Mouse (Mus musculus) left cerebral cortex, postnatal 14 days (tissue): ENCODE data around the gene Psmd12. TPM values are rescaled to one million over a fixed set of nuclear protein-coding genes. Genes with fewer than 3 reads are reported as not detected.
"Not testable (repeated sequence)": the region's sequence is repeated elsewhere in the genome, so short reads cannot be mapped to it uniquely, and the experiment has no call there.

Experiments
- DNase-seq, 2 experiments: peaks; one replicate each; pipeline ENCODE4 v3.0.0; 2021 to 2022; ENCODE audit warnings: low spot score in 2 of 2, mixed read lengths in 1 of 2
- intact Hi-C: fragments of 180-260 bp; cut with DNase I; formaldehyde crosslinking; loops from one replicate; pipeline ENCODE4 v1.15.1; 2025
- total RNA-seq, 2 experiments: library from RNA; stranded (reverse); gene quantifications; 2 replicates each; pipeline ENCODE4 v1.2.3; 2021

Psmd12 gene
- total RNA-seq, 2 experiments from 2014 or later, result 71.8 to 73.6 TPM

DNA sequence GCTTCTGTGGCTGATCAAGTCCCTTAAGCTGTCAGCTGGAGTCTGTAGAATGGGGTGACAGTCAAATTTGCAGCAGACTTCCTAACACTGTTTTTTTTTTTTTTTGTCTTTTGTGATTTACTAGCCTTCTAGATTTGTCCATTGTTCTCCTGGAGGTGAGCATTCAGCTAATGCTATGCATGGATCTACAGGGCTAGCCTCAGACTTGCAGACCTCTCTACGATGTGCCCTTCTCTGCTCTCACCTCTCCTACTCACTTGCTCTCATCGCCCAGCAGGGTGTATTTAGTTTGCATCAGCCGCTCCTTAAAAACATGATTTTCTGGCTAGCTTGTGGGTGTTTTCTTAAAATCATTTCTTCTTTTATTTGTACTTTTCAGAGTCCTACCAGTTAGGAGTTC lies 5.1 kb downstream of the Psmd12 start:
- no peak for DNase-seq
- intact Hi-C loops, result no loop called here

DNA sequence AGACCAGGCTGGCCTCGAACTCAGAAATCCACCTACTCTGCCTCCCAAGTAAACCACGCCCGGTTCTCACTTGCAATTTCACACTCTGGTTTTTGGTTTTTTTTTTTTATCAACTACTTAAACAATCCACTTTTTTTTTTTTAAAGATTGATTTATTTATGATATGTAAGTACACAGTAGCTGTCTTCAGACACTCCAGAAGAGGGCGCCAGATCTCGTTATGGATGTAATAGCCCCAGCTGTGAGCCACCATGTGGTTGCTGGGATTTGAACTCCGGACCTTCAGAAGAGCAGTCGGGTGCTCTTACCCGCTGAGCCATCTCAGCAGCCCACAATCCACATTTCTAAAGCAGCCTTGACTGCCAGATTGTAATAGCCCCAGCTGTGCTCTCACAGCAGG lies 23.5 kb downstream of the Psmd12 start:
- intact Hi-C loops, result no loop called here

DNA sequence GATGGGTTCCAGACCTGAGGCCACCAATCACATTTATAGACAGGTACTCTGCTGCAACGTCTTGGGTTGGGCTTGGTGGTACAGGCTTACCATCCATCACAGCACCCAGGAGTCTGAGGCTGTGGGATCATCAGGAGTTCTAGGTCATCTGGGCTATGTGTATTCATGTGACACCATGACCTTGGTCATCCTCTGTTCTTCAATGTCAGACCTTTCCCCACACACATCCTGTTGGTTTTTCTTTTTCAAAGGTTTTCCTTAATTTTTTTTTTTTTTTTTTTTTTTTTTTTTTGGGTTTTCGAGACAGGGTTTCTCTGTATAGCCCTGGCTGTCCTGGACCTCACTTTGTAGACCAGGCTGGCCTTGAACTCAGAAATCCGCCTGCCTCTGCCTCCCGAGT lies 25.1 kb downstream of the Psmd12 start:
- intact Hi-C loops, DNase-seq: not testable (repeated sequence)

More for the DNA sequence above, 23.5 kb downstream of the Psmd12 start:
- DNase-seq, result no peak

DNA sequence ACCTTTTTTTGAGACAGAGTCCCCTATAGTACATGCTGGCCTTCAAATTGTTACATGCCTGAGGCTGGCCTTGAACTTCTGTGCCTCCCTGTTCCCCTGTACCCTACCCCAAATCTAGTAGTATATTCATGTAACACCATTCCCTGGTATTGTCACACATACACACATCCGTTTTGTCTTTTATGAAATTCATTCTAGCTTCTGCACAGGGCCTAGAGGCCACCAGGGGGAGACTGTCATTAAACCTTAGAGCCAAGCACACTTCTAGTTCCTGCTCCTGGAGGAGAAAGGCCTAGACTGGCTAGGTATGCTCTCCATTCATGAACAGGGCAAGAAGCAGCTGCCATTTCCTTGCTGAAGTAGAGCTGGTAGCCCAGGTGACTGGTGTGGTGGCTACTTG lies 27.0 kb downstream of the Psmd12 start:
- intact Hi-C loops, result no loop called here
- peak; percentile 11 to 25 for DNase-seq

DNA sequence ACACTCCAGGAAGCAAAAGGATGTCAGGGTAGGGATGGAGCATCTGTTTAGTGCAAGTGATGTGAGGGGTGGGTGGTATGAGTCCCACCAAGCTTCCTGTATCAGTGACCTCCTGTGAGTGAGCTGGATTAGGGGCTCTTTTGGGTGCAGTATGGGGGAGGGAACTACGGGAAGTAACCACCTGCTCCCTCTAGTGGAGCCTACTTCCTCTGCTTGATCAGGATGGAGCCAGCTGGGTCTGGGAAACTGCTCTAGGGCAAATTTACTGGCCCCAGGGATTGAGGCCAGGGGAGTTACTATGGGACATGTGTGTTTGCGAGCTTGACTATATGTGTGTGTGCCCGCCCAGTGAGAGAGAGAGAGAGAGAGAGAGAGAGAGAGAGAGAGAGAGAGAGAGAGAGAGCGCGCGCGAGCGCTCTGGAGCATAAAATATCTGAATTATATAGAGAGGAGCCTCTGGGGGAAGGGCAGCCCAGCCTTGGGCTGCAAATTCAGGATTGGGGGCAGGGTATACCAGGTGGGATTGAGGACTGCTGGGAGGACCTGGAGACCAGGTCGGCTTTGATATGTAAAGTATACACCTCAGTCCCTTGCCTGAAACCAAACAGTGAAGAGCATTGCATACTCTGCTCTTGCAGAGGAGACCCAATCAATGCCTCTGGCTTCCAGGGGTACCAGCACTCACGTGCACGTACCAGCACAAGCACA lies 30.5 kb downstream of the Psmd12 start:
- intact Hi-C loops, result loop anchor here (10.0 kb wide), 2 partner anchors 345 to 485 kb away; no protein-coding TSS in a partner anchor
- peak; percentile 16 to 18 for DNase-seq

DNA sequence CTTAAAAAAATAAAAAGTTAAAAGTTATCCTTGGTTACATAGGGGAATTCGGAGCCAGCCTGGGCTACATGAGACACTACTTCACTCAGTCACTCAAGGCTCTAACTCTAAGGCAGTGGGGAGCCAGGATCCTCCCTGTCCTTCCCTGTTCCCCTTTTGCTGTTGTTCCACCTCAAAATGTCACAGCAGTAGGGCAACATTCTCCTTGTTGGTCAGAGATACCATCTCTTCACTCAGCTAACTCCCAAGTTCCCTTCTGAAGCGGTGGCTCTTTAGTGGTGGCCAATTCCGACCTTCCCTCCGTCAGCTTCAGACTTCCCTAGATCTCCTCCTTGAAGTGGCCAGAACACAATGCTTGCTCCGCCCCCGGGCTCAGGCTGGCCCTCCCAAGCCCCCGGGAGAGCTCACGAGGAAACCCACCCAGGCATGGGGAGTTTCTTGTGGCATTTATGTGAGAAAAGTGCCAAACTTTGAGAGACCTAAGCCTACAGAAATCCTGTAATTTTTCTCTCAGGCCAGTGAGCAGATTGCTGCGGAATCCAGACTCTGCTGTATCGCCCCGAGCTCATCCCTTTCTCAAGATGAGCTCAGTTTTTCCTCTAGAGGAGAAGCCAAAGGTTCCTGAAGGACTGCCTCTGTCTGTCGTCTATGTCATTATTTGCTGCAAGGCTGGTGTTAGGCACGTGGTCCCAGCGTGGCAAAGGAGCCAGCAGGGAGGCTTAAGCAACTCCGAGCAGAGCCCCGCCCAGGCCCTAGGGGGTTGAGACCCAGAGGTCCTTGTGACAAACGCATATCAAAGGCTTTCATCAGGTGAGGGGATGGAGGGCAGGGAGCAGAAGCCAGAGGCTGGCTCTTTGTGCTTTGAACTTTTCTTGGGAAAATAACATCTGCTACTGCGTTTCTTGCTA lies 31.3 kb downstream of the Psmd12 start:
- intact Hi-C loops, result loop anchor here (10.0 kb wide), 2 partner anchors 344 to 484 kb away; no protein-coding TSS in a partner anchor
- no peak for DNase-seq

DNA sequence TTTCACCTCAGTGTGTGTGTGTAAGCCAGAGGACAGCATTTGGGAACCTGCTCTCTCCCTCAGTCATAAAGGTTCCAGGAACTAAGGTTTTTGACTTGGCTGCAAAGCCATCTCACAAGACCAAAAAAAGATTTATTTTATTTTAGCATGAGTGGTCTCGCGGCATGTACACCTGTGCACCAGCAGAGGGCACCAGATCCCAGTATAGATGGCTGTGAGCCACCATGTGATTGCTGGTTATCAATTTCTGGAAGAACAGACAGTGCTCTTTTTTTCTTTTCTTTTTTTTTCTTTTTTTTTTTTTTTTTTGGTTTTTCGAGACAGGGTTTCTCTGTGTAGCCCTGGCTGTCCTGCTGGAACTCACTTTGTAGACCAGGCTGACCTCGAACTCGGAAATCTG lies 32.7 kb downstream of the Psmd12 start:
- DNase-seq, result peak; percentile 73 to 79
- intact Hi-C loops, result loop anchor here (10.0 kb wide), 2 partner anchors 343 to 483 kb away; no protein-coding TSS in a partner anchor

DNA sequence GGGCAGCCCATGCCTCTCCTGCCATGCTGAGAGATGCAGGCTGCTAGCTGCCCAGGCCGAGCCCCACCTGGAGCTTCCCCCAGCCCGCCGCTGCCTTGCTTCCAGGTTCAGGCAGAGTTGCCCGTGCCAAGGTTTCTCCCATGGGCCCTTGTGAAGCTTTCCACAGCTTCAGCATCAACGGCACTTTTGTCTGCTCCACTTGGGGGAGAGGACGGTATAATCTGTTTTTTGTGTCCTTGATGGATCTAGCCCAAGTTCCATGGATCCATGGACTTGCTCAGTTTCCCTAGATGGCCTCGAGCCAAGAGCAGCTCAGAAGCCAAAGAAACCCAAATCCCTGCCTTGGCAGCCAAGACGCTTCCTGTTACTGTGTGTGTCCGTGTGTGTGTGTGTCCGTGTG lies 33.8 kb downstream of the Psmd12 start:
- DNase-seq, result peak; percentile 15 to 26
- intact Hi-C loops, result loop anchor here (10.0 kb wide), 2 partner anchors 342 to 482 kb away; no protein-coding TSS in a partner anchor

DNA sequence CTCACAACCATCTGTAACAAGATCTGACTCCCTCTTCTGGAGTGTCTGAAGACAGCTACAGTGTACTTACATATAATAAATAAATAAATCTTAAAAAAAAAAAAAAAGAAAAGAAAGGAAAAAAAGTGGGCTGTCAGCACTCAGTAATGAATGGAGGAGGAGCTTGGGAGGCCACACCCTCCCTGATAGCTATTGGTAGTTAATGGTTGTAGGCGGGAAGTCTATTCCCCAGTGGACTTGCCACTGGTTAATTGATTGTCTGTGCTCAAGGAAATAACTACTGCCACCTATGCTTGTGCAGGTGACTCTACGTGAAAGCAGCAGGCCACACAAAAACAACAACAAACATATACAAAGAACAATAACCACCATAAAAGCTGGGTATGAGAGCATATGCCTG lies 37.1 kb downstream of the Psmd12 start:
- no peak for DNase-seq
- intact Hi-C loops, result loop anchor here (10.0 kb wide), 2 partner anchors 338 to 478 kb away; no protein-coding TSS in a partner anchor

DNA sequence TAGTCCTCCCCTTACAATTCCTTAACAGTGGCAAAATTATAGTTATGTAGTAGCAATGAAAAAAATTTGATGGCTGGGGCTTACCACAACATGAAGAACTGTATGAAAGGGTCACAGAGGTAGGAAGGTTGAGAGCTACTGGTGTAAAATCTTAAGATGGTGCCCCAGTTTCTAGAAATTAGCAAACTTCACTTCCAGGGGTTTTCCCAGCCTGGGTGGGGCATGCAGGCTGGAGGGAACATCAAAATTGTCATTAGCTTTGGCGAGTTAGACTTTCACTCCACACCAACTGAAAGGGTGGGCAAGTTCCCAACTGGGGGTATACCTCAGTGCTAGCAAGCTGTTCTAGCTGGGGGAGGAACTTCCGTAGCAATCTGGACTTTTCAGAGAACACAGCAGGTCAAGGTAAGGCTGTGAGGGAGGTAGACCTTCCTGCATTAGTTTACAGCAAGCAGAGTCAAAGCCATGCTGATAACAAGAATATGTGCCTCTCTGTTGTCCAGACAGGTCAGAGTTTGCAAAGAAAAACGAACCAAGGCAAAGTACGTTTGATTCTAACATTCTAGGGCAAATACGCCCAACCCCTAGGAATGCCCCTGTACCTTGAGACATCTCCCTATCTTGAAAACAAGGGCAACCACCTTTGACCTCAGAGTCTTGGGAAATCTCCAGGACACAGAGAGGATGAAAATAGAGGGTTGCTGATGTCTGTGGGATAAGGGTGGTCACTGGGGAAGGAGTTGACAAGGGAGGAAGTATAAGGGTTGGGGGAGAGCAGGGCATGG lies 39.6 kb downstream of the Psmd12 start:
- intact Hi-C loops, result loop anchor here (10.0 kb wide), 2 partner anchors 336 to 476 kb away; no protein-coding TSS in a partner anchor

DNA sequence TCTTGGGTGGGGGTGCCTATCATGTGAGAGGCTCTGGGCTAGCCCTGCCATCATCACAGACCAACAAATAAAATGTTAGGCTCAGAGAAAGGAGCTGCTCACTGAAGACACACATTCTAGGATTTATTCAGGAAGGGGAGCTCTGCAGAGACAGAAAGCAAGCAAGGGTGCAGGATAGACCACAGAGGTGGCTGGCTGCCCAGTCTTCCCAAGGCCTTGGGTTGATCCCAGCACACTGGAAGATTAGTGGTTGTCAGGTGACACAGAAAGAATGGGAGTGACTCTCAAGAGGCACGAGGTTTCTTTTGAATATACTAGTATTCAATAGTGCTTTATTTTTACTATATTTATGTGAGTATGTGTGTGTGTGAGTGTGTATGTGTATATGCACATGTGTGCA lies 41.9 kb downstream of the Psmd12 start:
- intact Hi-C loops, result no loop called here
- DNase-seq, result no peak

More for the DNA sequence above, 39.6 kb downstream of the Psmd12 start:
- no peak for DNase-seq

DNA sequence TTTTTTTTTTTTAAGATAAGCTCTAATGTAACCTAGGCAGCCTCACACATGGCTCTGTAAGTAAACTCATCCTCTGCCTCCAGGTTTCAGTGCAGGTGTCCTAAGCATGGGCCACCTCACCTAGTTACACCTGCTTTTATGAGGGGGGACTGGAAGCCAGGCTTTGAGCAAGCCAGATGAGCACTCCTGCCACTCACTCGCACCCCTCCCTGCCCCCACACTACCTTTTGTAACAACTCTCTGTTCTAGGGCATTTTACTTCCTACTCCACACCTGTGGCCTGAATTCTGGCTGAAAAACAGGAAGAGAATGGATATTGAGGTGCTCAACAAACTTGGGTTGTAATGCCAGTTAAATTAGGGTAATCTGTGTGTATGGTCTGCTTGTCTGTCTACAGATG lies 45.7 kb downstream of the Psmd12 start:
- no peak for DNase-seq
- intact Hi-C loops, result no loop called here

DNA sequence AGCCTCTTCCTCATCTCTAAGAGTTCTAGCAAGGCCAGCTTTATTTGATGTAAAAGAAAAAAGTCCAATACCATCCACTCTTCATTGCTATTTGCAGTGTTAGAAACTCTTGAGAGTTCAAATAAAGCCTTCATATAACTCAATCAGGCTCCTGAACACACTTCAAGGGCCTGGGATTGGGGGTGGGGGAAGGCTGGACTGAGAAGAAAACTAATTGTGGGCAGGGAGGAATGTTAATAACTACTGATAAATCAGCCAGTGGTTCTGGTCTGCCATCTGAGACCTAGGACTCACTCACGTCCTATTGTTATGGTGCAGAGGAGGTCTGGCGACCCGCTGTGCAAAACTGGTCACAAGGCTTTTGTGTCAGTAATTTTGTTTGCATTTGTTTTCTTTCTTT lies 48.3 kb downstream of the Psmd12 start:
- DNase-seq, result no peak
- intact Hi-C loops, result no loop called here

DNA sequence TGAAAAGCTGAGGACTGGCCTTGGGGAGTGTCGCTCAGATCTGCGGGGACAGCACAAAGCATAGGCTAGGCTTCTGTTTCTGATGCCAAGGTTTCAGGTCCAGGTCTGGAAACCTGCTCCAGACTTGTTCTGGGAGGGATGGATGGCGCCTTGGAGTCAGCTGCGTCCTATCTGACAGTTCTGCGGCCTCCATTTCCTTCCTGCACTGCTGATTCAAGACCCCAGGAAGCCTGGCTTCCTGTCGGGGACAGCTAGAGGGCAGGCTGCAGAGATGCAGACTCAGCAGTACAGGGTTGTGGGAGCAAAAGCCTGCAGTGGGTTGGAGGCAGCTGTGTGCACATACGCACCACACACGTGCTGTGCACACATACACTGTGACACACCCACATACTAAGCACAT lies 50.0 kb downstream of the Psmd12 start:
- intact Hi-C loops, result no loop called here
- no peak for DNase-seq

DNA sequence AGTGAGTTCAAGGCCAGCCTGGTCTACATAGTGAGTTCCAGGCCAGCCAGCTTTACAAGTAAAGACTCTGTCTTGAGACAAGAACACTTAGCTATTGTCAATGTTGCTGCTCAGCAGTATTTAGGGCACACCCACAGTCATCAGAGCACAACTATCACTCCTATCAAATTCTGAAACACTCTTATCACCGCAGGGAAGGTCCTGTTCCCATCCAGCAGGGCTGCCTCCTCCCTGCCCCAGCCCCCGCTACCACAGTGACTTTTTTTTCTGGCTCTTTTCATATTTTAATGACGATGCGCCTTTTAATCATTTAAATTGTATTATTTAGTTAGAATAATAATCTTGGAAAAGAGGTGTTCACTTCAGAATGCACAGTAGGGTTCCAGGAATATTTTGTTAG lies 52.2 kb downstream of the Psmd12 start:
- DNase-seq, result no peak
- intact Hi-C loops, result no loop called here

DNA sequence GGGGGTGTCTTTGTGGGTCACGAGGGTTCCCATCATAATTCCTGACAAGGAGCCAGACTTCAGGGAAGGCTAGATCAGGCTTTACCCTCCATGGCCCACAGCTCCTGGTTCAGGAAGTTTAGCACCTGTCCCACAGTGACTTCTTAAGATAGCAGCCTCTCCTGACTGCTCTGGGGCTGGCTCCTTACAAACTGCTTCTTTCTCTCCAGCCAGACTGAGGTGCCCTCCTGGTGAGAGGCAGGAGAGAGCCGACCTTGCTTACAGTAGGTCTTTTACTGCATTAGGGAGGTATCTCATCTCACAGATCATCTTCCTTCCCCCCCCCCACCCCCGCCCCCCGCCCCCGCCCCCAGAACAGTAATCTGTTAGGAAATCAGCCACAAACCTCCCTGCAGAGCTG lies 53.0 kb downstream of the Psmd12 start:
- intact Hi-C loops, result no loop called here
- DNase-seq, result no peak

DNA sequence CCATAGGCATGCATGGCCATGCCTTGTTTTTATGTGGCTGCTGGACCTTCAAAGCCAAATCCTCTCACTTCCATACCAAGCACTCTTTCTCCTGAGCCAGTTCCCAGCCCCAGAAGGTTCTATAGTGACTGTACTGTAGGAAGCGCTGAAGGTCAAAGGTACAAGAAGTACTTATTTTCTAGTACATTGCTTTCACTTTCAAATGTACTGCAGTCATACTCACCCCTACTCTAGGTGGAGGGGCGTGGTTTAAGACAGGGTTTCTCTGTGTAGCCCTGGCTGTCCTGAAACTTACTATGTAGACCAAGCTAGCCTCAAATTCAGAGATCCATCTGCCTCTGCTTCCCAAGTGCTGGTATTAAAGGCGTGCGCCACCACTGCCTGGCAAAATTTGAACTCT lies 59.7 kb downstream of the Psmd12 start:
- intact Hi-C loops, result no loop called here

DNA sequence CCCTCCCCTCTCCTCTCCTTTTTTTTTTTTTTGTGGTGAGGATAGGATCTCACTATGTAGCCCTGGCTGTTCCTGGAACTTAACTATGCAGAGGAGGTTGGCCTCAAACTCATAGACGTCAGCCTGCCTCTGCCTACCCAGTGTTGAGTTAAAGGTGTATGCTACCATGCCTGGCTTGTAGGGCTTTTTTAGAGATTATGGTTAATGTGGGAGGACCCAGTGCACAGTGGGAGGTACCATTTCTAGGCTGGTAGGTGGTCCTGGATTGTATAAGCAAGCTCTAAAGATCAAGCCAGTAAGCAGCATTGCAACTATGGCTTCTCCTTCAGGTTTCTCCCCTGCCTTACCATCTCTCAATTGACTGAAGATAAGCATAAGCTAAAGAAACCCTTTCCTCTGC lies 61.1 kb downstream of the Psmd12 start:
- intact Hi-C loops, result no loop called here
- DNase-seq, result no peak

More for the DNA sequence above, 59.7 kb downstream of the Psmd12 start:
- no peak for DNase-seq

DNA sequence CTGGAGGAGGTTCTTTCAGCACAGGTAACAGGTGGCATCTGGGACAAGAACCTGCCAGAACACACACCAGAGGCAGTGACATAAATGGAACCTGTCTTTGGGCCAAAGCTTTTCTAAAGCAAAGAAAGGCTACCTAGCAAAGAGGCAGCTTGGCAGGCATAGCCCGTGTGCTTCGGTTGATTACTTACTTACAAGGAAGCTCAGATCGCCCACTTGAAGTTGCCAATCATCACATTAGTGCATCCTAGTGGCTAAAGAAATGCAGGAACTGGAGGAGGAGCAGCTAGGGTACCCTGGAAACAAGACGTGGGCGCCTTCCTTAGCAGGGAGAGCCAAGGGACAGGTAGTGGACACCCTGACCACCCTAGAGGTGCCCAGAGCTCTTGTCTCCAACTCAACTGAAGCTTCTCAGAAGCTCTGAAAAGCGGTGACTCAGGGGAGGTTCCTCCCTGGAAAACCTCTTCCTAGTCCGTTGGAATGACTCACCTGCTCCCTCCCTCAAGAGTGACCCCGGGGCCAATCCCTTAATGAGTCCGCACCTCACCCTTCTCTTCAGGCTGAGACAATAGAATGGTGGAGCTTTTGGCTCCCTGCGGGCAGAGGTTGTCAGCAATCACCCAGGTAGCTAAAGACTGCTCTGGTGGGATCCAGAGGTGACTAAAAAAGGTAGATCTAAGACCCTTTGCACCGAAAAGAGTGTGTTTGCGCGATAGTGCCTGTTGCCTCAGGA lies 66.6 kb downstream of the Psmd12 start:
- DNase-seq, result peak in 1 of 2 experiments; percentile 29
- intact Hi-C loops, result no loop called here
